ENCODE assay signal across 19 mouse cellular contexts in genomic region chr16:21969874-21970273, GRCm38 (mm10). TPM values are rescaled to one million over a fixed set of nuclear protein-coding genes. Genes with fewer than 3 reads are reported as not detected.
DNase-seq lines count a peak whose midpoint lies in the region; ATAC-seq and TF ChIP-seq lines count a peak whose summit lies in the region.
"Had no signal": no experiment of that assay in that cellular context is flagged by ENCODE, and none has a peak within 500 bp of the region (broad histone marks: within the 10 kb centered on the region; RNA-seq: fewer than 3 reads in every experiment).

No protein-coding gene starts in this region.

- H3K27ac ChIP-seq in forebrain, embryonic 13.5 days, result no peak overlapping the region
- no peak overlapping the region for H3K27ac ChIP-seq in forebrain, postnatal 0 days (ENCODE audit: low read depth, low read length)
- no peak overlapping the region for H3K27ac ChIP-seq in limb, embryonic 11.5 days (replicated peaks; ENCODE audit: low read depth, low read length)
- H3K27ac ChIP-seq in limb, embryonic 10.5 days, result no peak overlapping the region
- no peak overlapping the region for H3K27ac ChIP-seq in midbrain, postnatal 0 days (ENCODE audit: low read depth, low read length)
- no peak overlapping the region for H3K27ac ChIP-seq in midbrain, embryonic 10.5 days (replicated peaks)
- no peak overlapping the region for H3K27ac ChIP-seq in stomach, postnatal 0 days (replicated peaks)
- H3K27ac ChIP-seq: heart, embryonic 10.5 days; hindbrain, embryonic 12.5 days had no signal

- no peak overlapping the region for H3K9ac ChIP-seq in forebrain, embryonic 13.5 days
- no peak overlapping the region for H3K9ac ChIP-seq in forebrain, postnatal 0 days
- no peak overlapping the region for H3K9ac ChIP-seq in limb, embryonic 11.5 days (ENCODE audit: low read length)
- no peak overlapping the region for H3K9ac ChIP-seq in midbrain, postnatal 0 days (replicated peaks; ENCODE audit: low read length, poor library complexity, severe bottlenecking)
- no peak overlapping the region for H3K9ac ChIP-seq in stomach, postnatal 0 days (ENCODE audit: low read length)
- H3K9ac ChIP-seq: hindbrain, embryonic 12.5 days had no signal

- 0 out of 2 replicates have a peak, but pooled peaks have one; percentile 24 for ATAC-seq in forebrain, embryonic 13.5 days
- ATAC-seq in forebrain, postnatal 0 days, result no peak
- ATAC-seq in limb, embryonic 11.5 days (ENCODE audit: insufficient number of reproducible peaks, low FRiP score, low TSS enrichment, low read depth), result 0 out of 2 replicates have a peak, but pooled peaks have one; percentile 54
- 0 out of 2 replicates have a peak, but pooled peaks have one; percentile 23 for ATAC-seq in midbrain, postnatal 0 days (ENCODE audit: low FRiP score)
- ATAC-seq in stomach, postnatal 0 days (ENCODE audit: low FRiP score, low TSS enrichment), result 0 out of 2 replicates have a peak, but pooled peaks have one; percentile 40
- ATAC-seq: hindbrain, embryonic 16.5 days had no signal

- no peaks in the 10 kb centered on the region for H3K9me3 ChIP-seq in forebrain, embryonic 13.5 days (replicated peaks)
- H3K9me3 ChIP-seq in forebrain, postnatal 0 days (ENCODE audit: low read length), result no peaks in the 10 kb centered on the region
- no peaks in the 10 kb centered on the region for H3K9me3 ChIP-seq in limb, embryonic 11.5 days (ENCODE audit: control insufficient read depth, low read length)
- H3K9me3 ChIP-seq in limb, embryonic 10.5 days (replicated peaks), result no peaks in the 10 kb centered on the region
- H3K9me3 ChIP-seq in midbrain, postnatal 0 days (ENCODE audit: low read length), result no peaks in the 10 kb centered on the region
- H3K9me3 ChIP-seq in midbrain, embryonic 10.5 days (replicated peaks), result no peaks in the 10 kb centered on the region
- H3K9me3 ChIP-seq in stomach, postnatal 0 days (ENCODE audit: control insufficient read depth, low read length), result no peaks in the 10 kb centered on the region
- H3K9me3 ChIP-seq: heart, embryonic 10.5 days; hindbrain, embryonic 12.5 days had no signal

- H3K27me3 ChIP-seq in forebrain, embryonic 13.5 days, result 0 out of 2 replicates have a peak, but pooled peaks cover 2% of the 10 kb centered on the region
- no peaks in the 10 kb centered on the region for H3K27me3 ChIP-seq in forebrain, postnatal 0 days (ENCODE audit: insufficient read depth, low read length)
- no peaks in the 10 kb centered on the region for H3K27me3 ChIP-seq in limb, embryonic 11.5 days (ENCODE audit: control insufficient read depth, insufficient read depth, low read length)
- H3K27me3 ChIP-seq in limb, embryonic 10.5 days (ENCODE audit: low read depth, poor library complexity, severe bottlenecking), result peaks cover 9% of the 10 kb centered on the region; the same call in 1 of the 2 replicates
- H3K27me3 ChIP-seq in midbrain, postnatal 0 days (ENCODE audit: insufficient read depth, low read length), result no peaks in the 10 kb centered on the region
- H3K27me3 ChIP-seq in midbrain, embryonic 10.5 days (ENCODE audit: low read depth, poor library complexity, severe bottlenecking), result 0 out of 2 replicates have a peak, but pooled peaks cover 3% of the 10 kb centered on the region
- no peaks in the 10 kb centered on the region for H3K27me3 ChIP-seq in stomach, postnatal 0 days (ENCODE audit: control insufficient read depth, insufficient read depth, low read length)
- H3K27me3 ChIP-seq: hindbrain, embryonic 12.5 days had no signal

- no peak overlapping the region for H3K4me2 ChIP-seq in forebrain, embryonic 13.5 days
- no peak overlapping the region for H3K4me2 ChIP-seq in forebrain, postnatal 0 days (ENCODE audit: low read depth)
- no peak overlapping the region for H3K4me2 ChIP-seq in limb, embryonic 11.5 days (ENCODE audit: low read depth, severe bottlenecking)
- no peak overlapping the region for H3K4me2 ChIP-seq in midbrain, postnatal 0 days (ENCODE audit: low read depth, low read length, poor library complexity, severe bottlenecking)
- no peak overlapping the region for H3K4me2 ChIP-seq in stomach, postnatal 0 days (replicated peaks; ENCODE audit: low read depth)
- H3K4me2 ChIP-seq: hindbrain, embryonic 12.5 days had no signal

- WGBS in forebrain, embryonic 13.5 days, result 69% methylated on average over 4 of the region's 5 CpGs
- WGBS in forebrain, postnatal 0 days, result 93% methylated on average over 5 of the region's 5 CpGs
- 81% methylated on average over 5 of the region's 5 CpGs for WGBS in limb, embryonic 11.5 days
- 76% methylated on average over 5 of the region's 5 CpGs for WGBS in limb, embryonic 10.5 days
- WGBS in midbrain, postnatal 0 days, result 88% methylated on average over 5 of the region's 5 CpGs
- WGBS in midbrain, embryonic 10.5 days, result 57% methylated on average over 4 of the region's 5 CpGs
- 76% methylated on average over 5 of the region's 5 CpGs for WGBS in stomach, postnatal 0 days

- no peak overlapping the region for H3K4me3 ChIP-seq in forebrain, embryonic 13.5 days
- H3K4me3 ChIP-seq in forebrain, postnatal 0 days (ENCODE audit: low read depth, low read length), result no peak overlapping the region
- H3K4me3 ChIP-seq in limb, embryonic 11.5 days (ENCODE audit: low read depth, low read length), result no peak overlapping the region
- H3K4me3 ChIP-seq in limb, embryonic 10.5 days, result no peak overlapping the region
- H3K4me3 ChIP-seq in midbrain, postnatal 0 days (ENCODE audit: low read depth, low read length), result no peak overlapping the region
- H3K4me3 ChIP-seq in midbrain, embryonic 10.5 days, result no peak overlapping the region
- H3K4me3 ChIP-seq in stomach, postnatal 0 days (ENCODE audit: low read depth, low read length), result no peak overlapping the region
- H3K4me3 ChIP-seq: heart, embryonic 10.5 days; hindbrain, embryonic 12.5 days had no signal

- no peaks in the 10 kb centered on the region for H3K36me3 ChIP-seq in forebrain, embryonic 13.5 days (ENCODE audit: poor library complexity, severe bottlenecking)
- no peaks in the 10 kb centered on the region for H3K36me3 ChIP-seq in forebrain, postnatal 0 days (ENCODE audit: insufficient read depth)
- no peaks in the 10 kb centered on the region for H3K36me3 ChIP-seq in limb, embryonic 11.5 days (ENCODE audit: control insufficient read depth, insufficient read depth, low read length)
- H3K36me3 ChIP-seq in limb, embryonic 10.5 days, result no peaks in the 10 kb centered on the region
- no peaks in the 10 kb centered on the region for H3K36me3 ChIP-seq in midbrain, postnatal 0 days (ENCODE audit: insufficient read depth, low read length)
- no peaks in the 10 kb centered on the region for H3K36me3 ChIP-seq in midbrain, embryonic 10.5 days
- no peaks in the 10 kb centered on the region for H3K36me3 ChIP-seq in stomach, postnatal 0 days (ENCODE audit: control insufficient read depth, insufficient read depth, low read length)
- H3K36me3 ChIP-seq: heart, embryonic 10.5 days; hindbrain, embryonic 12.5 days had no signal

- TF ChIP-seq EP300 in stomach, postnatal 0 days (optimal IDR thresholded peaks at IDR 0.05), result no peak

- TF ChIP-seq CTCF in forebrain, postnatal 0 days (IDR thresholded peaks at IDR 0.05; ENCODE audit: low read depth), result no peak
- no peak for TF ChIP-seq CTCF in midbrain, postnatal 0 days (IDR thresholded peaks at IDR 0.05)
- TF ChIP-seq CTCF in stomach, postnatal 0 days (IDR thresholded peaks at IDR 0.05; ENCODE audit: low read depth), result no peak

- H3K4me1 ChIP-seq in forebrain, embryonic 13.5 days, result no peaks in the 10 kb centered on the region
- H3K4me1 ChIP-seq in forebrain, postnatal 0 days (ENCODE audit: insufficient read depth), result no peaks in the 10 kb centered on the region
- H3K4me1 ChIP-seq in limb, embryonic 11.5 days (ENCODE audit: control insufficient read depth, insufficient read depth, low read length), result no peaks in the 10 kb centered on the region
- H3K4me1 ChIP-seq in limb, embryonic 10.5 days, result no peaks in the 10 kb centered on the region
- no peaks in the 10 kb centered on the region for H3K4me1 ChIP-seq in midbrain, postnatal 0 days (ENCODE audit: insufficient read depth, low read length)
- H3K4me1 ChIP-seq in midbrain, embryonic 10.5 days, result peaks cover 10% of the 10 kb centered on the region
- H3K4me1 ChIP-seq in stomach, postnatal 0 days (replicated peaks; ENCODE audit: control insufficient read depth, insufficient read depth), result no peaks in the 10 kb centered on the region
- H3K4me1 ChIP-seq: hindbrain, embryonic 12.5 days had no signal

- no peak for DNase-seq in forebrain, postnatal 0 days
- no peak for DNase-seq in limb, embryonic 11.5 days (ENCODE audit: low spot score)
- no peak for DNase-seq in limb, embryonic 10.5 days (ENCODE audit: low spot score)
- no peak for DNase-seq in midbrain, postnatal 0 days (ENCODE audit: low spot score)
- no peak for DNase-seq in midbrain, embryonic 10.5 days (ENCODE audit: low spot score)
- no peak for DNase-seq in stomach, postnatal 0 days (ENCODE audit: low spot score)
- DNase-seq in testis, postnatal 14 days (ENCODE audit: low spot score), result no peak
- DNase-seq: cerebellum, adult 11 months; cerebellum, adult 9-10 months; cerebellum, postnatal 25 days; gastrocnemius, postnatal 36 days; heart, adult 18-20 months; heart, postnatal 36 days had no signal

RNA-seq across cellular contexts. Expression of gene Tmem41a, which starts 22.5 kb away (rescaled TPM):
- polyA plus RNA-seq in forebrain, embryonic 13.5 days (2015; fragmentation: Nextera tagmentation; extraction: Ambion mirVana), result 23.6 and 26.2 TPM in 2 replicates
- total RNA-seq in forebrain, postnatal 0 days (2014; rRNA removed), result 20.2 and 23.2 TPM in 2 replicates
- 43.2 and 43.4 TPM in 2 replicates for polyA plus RNA-seq in forebrain, postnatal 0 days (2015; fragmentation: Nextera tagmentation; extraction: Ambion mirVana)
- polyA plus RNA-seq in limb, embryonic 11.5 days (2014; fragmentation: Nextera tagmentation; extraction: Ambion mirVana), result 45.8 and 46.4 TPM in 2 replicates
- polyA plus RNA-seq in limb, embryonic 10.5 days (2016; fragmentation: Nextera tagmentation; extraction: Ambion mirVana), result 49.4 and 56.7 TPM in 2 replicates
- total RNA-seq in midbrain, postnatal 0 days (2014; rRNA removed), result 28.5 and 28.7 TPM in 2 replicates
- 49.8 and 52.0 TPM in 2 replicates for polyA plus RNA-seq in midbrain, postnatal 0 days (2015; fragmentation: Nextera tagmentation; extraction: Ambion mirVana)
- 30.4 and 34.3 TPM in 2 replicates for polyA plus RNA-seq in midbrain, embryonic 10.5 days (2016; fragmentation: Nextera tagmentation; extraction: Ambion mirVana)
- 37.6 TPM in 2 replicates for polyA plus RNA-seq in stomach, postnatal 0 days (2015; fragmentation: Nextera tagmentation; extraction: Ambion mirVana)

RNA-seq across cellular contexts. Expression of gene Liph, which starts 25.6 kb away (rescaled TPM):
- polyA plus RNA-seq in forebrain, embryonic 13.5 days (2015; fragmentation: Nextera tagmentation; extraction: Ambion mirVana), result 0.22 and 0.30 TPM in 2 replicates
- total RNA-seq in forebrain, postnatal 0 days (2014; rRNA removed), result 0.43 and 1.8 TPM in 2 replicates
- polyA plus RNA-seq in forebrain, postnatal 0 days (2015; fragmentation: Nextera tagmentation; extraction: Ambion mirVana), result 0.64 and 0.91 TPM in 2 replicates
- polyA plus RNA-seq in limb, embryonic 11.5 days (2014; fragmentation: Nextera tagmentation; extraction: Ambion mirVana), result 0.19 and 0.28 TPM in 2 replicates
- 0.31 and 0.34 TPM in 2 replicates for polyA plus RNA-seq in limb, embryonic 10.5 days (2016; fragmentation: Nextera tagmentation; extraction: Ambion mirVana)
- 1.3 and 2.3 TPM in 2 replicates for total RNA-seq in midbrain, postnatal 0 days (2014; rRNA removed)
- 0.88 and 0.89 TPM in 2 replicates for polyA plus RNA-seq in midbrain, postnatal 0 days (2015; fragmentation: Nextera tagmentation; extraction: Ambion mirVana)
- 0.15 and 0.50 TPM in 2 replicates for polyA plus RNA-seq in midbrain, embryonic 10.5 days (2016; fragmentation: Nextera tagmentation; extraction: Ambion mirVana)
- polyA plus RNA-seq in stomach, postnatal 0 days (2015; fragmentation: Nextera tagmentation; extraction: Ambion mirVana), result 34.6 and 35.2 TPM in 2 replicates
- total RNA-seq: gastrocnemius, adult 8-10 months; gastrocnemius, postnatal 36 days; heart, postnatal 36 days; MEL had no signal

RNA-seq across cellular contexts. Expression of gene Senp2, which starts 39.4 kb away (rescaled TPM):
- polyA plus RNA-seq in forebrain, embryonic 13.5 days (2015; fragmentation: Nextera tagmentation; extraction: Ambion mirVana), result 50.7 and 54.0 TPM in 2 replicates
- total RNA-seq in forebrain, postnatal 0 days (2014; rRNA removed), result 37.1 and 49.1 TPM in 2 replicates
- polyA plus RNA-seq in forebrain, postnatal 0 days (2015; fragmentation: Nextera tagmentation; extraction: Ambion mirVana), result 28.0 and 42.1 TPM in 2 replicates
- polyA plus RNA-seq in limb, embryonic 11.5 days (2014; fragmentation: Nextera tagmentation; extraction: Ambion mirVana), result 66.8 and 76.8 TPM in 2 replicates
- 70.6 and 74.9 TPM in 2 replicates for polyA plus RNA-seq in limb, embryonic 10.5 days (2016; fragmentation: Nextera tagmentation; extraction: Ambion mirVana)
- total RNA-seq in midbrain, postnatal 0 days (2014; rRNA removed), result 35.2 and 39.9 TPM in 2 replicates
- 42.1 and 48.4 TPM in 2 replicates for polyA plus RNA-seq in midbrain, postnatal 0 days (2015; fragmentation: Nextera tagmentation; extraction: Ambion mirVana)
- polyA plus RNA-seq in midbrain, embryonic 10.5 days (2016; fragmentation: Nextera tagmentation; extraction: Ambion mirVana), result 64.2 and 65.4 TPM in 2 replicates
- polyA plus RNA-seq in stomach, postnatal 0 days (2015; fragmentation: Nextera tagmentation; extraction: Ambion mirVana), result 18.8 and 19.2 TPM in 2 replicates

Comparison
In these comparisons a context has a peak if more than half of its experiments do, and no peak if none do; other contexts are left out.
1. RNA of gene Liph, which starts 25.6 kb away (polyA plus RNA-seq): 34.6 to 35.2 TPM in stomach, postnatal 0 days; 0.88 to 0.89 TPM in midbrain, postnatal 0 days, 0.64 to 0.91 TPM in forebrain, postnatal 0 days, 0.31 to 0.34 TPM in limb, embryonic 10.5 days, 0.22 to 0.30 TPM in forebrain, embryonic 13.5 days, 0.19 to 0.28 TPM in limb, embryonic 11.5 days and 0.15 to 0.50 TPM in midbrain, embryonic 10.5 days; every median in the first group is over 10 times any median in the second.